Mouse (Mus musculus) ES-E14 (cell line): ENCODE data around the gene Tsr1. TPM values are rescaled to one million over a fixed set of nuclear protein-coding genes. Genes with fewer than 3 reads are reported as not detected.

Source experiments
- DNase-seq: peaks from one replicate; pipeline ENCODE4 v3.0.0-alpha.2; 2013; ENCODE audit warnings: low read depth, low spot score
- H3K27ac ChIP-seq: 2 replicates; pipeline ENCODE4 v1.5.1; 2012; ENCODE audit warnings: low read depth, mild to moderate bottlenecking, low read length, moderate library complexity, mixed read lengths; ENCODE audit not compliant: poor library complexity, insufficient read depth, severe bottlenecking
- H3K36me3 ChIP-seq: 2 replicates; pipeline ENCODE4 v1.6.1; 2012; ENCODE audit warnings: mild to moderate bottlenecking, low read length, moderate library complexity, mixed read lengths; ENCODE audit not compliant: control insufficient read depth, poor library complexity, insufficient read depth, severe bottlenecking
- H3K4me1 ChIP-seq, 2 experiments: fragments of 150-350 bp in 1 of 2; sonication (generic) in 1 of 2; 2 replicates each; pipeline ENCODE4 v1.6.1; 2012; ENCODE audit warnings: low read length in 2 of 2, mild to moderate bottlenecking in 1 of 2, mixed read lengths in 1 of 2; ENCODE audit not compliant: control insufficient read depth in 2 of 2, insufficient read depth in 2 of 2, poor library complexity in 1 of 2
- H3K4me3 ChIP-seq, 2 experiments: fragments of 150-350 bp in 1 of 2; sonication (generic) in 1 of 2; 2 replicates each; pipeline ENCODE4 v1.5.1; 2012; ENCODE audit warnings: low read length in 2 of 2, low read depth in 1 of 2, mild to moderate bottlenecking in 1 of 2, mixed read lengths in 1 of 2; ENCODE audit not compliant: insufficient read depth in 1 of 2, poor library complexity in 1 of 2, severe bottlenecking in 1 of 2
- H3K9ac ChIP-seq: 2 replicates; pipeline ENCODE4 v1.6.1; 2012; ENCODE audit warnings: low read depth, mild to moderate bottlenecking, low read length, mixed read lengths; ENCODE audit not compliant: poor library complexity, insufficient read depth, severe bottlenecking
- H3K9me3 ChIP-seq: fragments of 150-350 bp; sonication (generic); 2 replicates; pipeline ENCODE4 v1.6.1; 2012; ENCODE audit warnings: low read depth, mild to moderate bottlenecking, low read length; ENCODE audit not compliant: control insufficient read depth, insufficient read depth
- CHD2 ChIP-seq: IDR thresholded peaks from 2 replicates; pipeline ENCODE4 v1.6.1; 2014; ENCODE audit warnings: mild to moderate bottlenecking, low read depth, low read length, inconsistent platforms
- HCFC1 ChIP-seq: IDR thresholded peaks from 2 replicates; pipeline ENCODE4 v1.6.1; 2012; ENCODE audit warnings: low read length, inconsistent platforms, borderline replicate concordance; ENCODE audit not compliant: insufficient read depth
- MAFK ChIP-seq: IDR thresholded peaks from 2 replicates; pipeline ENCODE4 v1.6.1; 2014; ENCODE audit warnings: mild to moderate bottlenecking, low read depth, low read length, inconsistent platforms; ENCODE audit not compliant: insufficient read depth
- ZC3H11A ChIP-seq: IDR thresholded peaks from 2 replicates; pipeline ENCODE4 v1.6.1; 2012; ENCODE audit warnings: low read depth, mild to moderate bottlenecking, inconsistent platforms, low read length, borderline replicate concordance
- ZNF384 ChIP-seq: IDR thresholded peaks from 2 replicates; pipeline ENCODE4 v1.6.1; 2012; ENCODE audit warnings: low read depth, low read length, inconsistent platforms
- in situ Hi-C, 2 experiments: fragments of 600-800 bp; cut with MboI; formaldehyde crosslinking; loops; one replicate each; pipeline ENCODE4 v1.15.1; 2025; ENCODE audit warnings: low sequenced_read_pairs in 2 of 2, inconsistent platforms in 1 of 2; ENCODE audit not compliant: unreplicated experiment in 2 of 2
- total RNA-seq: library from RNA; depleted of rRNA; stranded (reverse); fragments of 300-350 nt; gene quantifications from 2 replicates; pipeline ENCODE4 v1.2.3, GENCODE M21; 2012; rRNA removed

Gene Tsr1
- 110 and 125 TPM in 2 replicates for total RNA-seq

DNA sequence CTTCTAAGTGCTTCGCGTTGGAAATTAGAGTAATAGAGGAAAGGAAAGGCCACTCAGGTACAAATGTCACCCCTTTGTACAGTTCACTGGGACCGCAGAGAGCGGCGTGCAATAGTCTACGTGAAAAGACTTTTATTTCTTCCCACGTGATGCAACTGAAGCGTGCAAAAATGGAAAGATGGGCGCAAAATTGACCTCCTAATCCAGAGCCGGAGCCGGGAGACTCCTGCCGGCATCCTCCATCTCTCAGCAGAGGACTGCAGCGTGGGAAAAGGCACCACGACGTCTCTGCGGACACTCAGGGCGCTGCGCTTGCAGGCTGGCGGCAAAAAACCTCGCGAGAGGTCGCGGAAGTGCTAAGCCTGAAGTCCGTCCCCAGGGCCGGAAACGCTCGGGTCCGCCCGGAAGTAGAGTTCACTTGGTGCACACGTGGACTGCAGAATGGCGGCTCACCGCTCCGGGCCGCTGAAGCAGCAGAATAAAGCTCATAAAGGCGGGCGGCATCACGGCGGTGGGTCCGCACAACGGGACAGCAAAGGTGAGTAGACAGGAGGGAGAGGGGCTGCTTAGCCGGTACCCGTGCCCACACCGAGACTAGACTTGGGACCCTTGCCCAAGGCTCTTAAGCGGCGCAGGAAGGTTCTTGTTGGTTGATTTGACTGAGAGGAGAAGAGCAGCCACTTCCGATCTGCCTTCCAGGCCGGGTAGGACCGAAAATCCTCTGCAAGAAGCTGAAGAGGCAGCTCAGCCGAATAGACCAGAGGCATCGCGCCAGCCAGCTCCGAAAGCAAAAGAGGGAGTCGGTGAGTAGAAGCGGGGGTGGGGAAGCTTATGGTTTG is at the start of gene Tsr1:
Tsr1 (plus strand) TSS at position 394 of the 839 bp plus-strand sequence.
- Histone ChIP-seq H3K27ac (peak within 1 kb of the TSS; percentile 83), H3K4me3 (peak within 1 kb of the TSS; percentile 95 to 96), H3K9me3 (no peaks in the 10 kb centered on the region), H3K4me1 (peaks cover 0 to 11% of the 10 kb centered on the region in 2 experiments; a peak in 2 of 4 replicates), H3K9ac (peak within 1 kb of the TSS; percentile 99), H3K36me3 (peaks cover 34% of the 10 kb centered on the region)
- TF ChIP-seq ZC3H11A (no peak), CHD2 (peak; percentile 92), MAFK (no peak), HCFC1 (no peak)
- peak; percentile 85 for DNase-seq
- in situ Hi-C loops = no loop called here

DNA sequence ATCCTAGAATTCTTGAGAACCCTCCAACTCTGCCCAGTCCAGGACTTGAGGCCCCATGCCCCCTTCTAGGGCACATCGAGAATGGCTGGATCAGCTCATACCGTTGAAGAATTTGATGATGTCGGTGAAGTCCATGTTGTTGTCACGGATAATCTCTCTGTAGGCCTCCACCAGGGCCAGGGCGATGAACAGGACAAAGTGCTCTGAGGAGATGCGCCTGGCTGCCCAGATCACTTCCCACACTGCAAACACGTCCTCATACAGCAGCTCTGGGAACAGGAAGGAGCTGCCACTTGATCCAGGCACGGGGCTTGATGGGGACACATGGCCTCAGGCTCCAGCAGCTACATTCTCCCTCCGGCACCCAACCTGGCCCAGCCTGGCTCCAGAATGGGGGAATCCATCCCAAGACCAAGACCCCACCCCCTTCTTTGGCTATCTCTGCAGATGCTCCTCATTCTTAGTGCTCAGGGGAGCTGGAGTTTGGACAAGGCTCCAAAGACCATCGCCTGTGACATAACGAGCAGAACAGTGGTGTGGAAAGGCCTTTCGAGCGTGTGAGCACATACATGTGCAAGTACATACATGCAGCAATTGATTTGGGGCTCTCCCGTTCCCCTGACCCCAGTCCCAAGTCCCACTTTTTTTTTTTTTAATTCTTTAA is 46.7 kb upstream of the Tsr1 start:
- in situ Hi-C loops = no loop called here
- Histone ChIP-seq H3K4me1 (peaks cover 0 to 5% of the 10 kb centered on the region in 2 experiments; a peak in 1 of 4 replicates), H3K4me3 (no peak overlapping the region), H3K27ac (no peak overlapping the region), H3K9me3 (no peaks in the 10 kb centered on the region), H3K9ac (no peak overlapping the region), H3K36me3 (peaks cover 6% of the 10 kb centered on the region; the same call in 1 of the 2 replicates)
- DNase-seq = no peak
- no peak for TF ChIP-seq ZNF384
- TF ChIP-seq HCFC1 = no peak
- TF ChIP-seq ZC3H11A = no peak
- no peak for TF ChIP-seq MAFK
- no peak for TF ChIP-seq CHD2

DNA sequence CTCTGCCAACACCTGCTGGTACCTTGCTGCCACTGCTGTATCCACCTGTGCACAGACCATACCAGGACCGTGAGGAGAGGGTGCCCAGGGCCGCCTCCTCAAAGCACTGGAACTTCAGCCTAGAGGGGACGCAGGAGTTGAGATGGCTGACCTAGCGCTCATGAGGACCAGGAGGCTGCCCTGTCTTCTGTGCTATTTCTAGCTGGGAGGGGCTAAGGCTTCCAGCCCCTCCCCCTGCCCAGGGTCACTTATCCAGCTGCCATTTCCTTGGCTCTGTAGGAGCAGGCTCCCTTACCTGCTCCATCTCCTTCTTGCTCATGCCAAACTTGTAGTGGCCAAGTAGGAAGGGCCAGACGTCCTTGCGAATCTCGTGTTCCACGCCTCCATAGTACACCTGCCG is 40.1 kb upstream of the Tsr1 start:
- Histone ChIP-seq H3K9me3 (no peaks in the 10 kb centered on the region), H3K9ac (peak overlapping the region; percentile 24; the same call in 1 of the 2 replicates), H3K4me1 (peaks cover 1 to 18% of the 10 kb centered on the region in 2 experiments; a peak in 2 of 4 replicates), H3K27ac (no peak overlapping the region), H3K36me3 (peaks cover 6% of the 10 kb centered on the region; the same call in 1 of the 2 replicates), H3K4me3 (peak overlapping the region in 1 of 2 experiments; percentile 26; a peak in 1 of 4 replicates)
- in situ Hi-C loops = no loop called here
- TF ChIP-seq ZC3H11A = no peak
- no peak for TF ChIP-seq MAFK
- TF ChIP-seq ZNF384 = no peak
- TF ChIP-seq CHD2 = no peak
- TF ChIP-seq HCFC1 = no peak
- no peak for DNase-seq

DNA sequence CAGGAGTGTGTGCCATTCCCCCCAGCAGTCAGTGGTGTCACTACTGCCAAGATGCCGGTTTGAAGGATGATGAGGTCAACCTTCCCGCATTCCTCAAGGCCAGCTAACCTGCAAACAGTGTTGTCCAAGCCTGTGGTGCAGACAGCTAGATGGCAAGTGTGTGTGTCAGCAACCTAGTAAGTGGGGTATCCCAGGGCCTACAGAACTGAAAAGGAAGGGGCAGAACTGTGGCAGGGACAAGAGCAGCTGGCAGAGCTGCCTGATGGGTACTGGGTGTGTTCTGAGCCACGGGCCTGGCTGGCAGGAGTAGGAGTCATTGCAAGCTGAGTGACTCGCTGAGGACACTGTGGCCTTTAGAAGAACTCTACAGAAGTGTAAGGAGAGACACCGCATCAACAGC is 35.7 kb upstream of the Tsr1 start:
- TF ChIP-seq ZC3H11A (no peak), MAFK (no peak), HCFC1 (no peak), CHD2 (no peak), ZNF384 (no peak)
- H3K27ac ChIP-seq = no peak overlapping the region
- no peaks in the 10 kb centered on the region for H3K9me3 ChIP-seq
- H3K36me3 ChIP-seq = no peaks in the 10 kb centered on the region; the same call in 1 of the 2 replicates
- in situ Hi-C loops = no loop called here
- no peak overlapping the region for H3K4me3 ChIP-seq
- DNase-seq = no peak
- H3K4me1 ChIP-seq = peaks cover 1 to 16% of the 10 kb centered on the region in 2 experiments; a peak in 2 of 4 replicates
- H3K9ac ChIP-seq = no peak overlapping the region
